Mouse (Mus musculus) layer of hippocampus, postnatal 25 days (tissue): ENCODE results near the gene 4930426L09Rik. TPM values are rescaled to one million over a fixed set of nuclear protein-coding genes. Genes with fewer than 3 reads are reported as not detected.

Experiments used
- DNase-seq, 2 experiments: peaks; one replicate each; pipeline ENCODE4 v3.0.0; 2022; ENCODE audit warnings: mixed read lengths in 2 of 2, low spot score in 1 of 2; ENCODE audit errors: extremely low spot score in 1 of 2
- total RNA-seq, 2 experiments: library from RNA; stranded (reverse); gene quantifications; 2 replicates each; pipeline ENCODE4 v1.2.3; 2021

Gene 4930426L09Rik
- 1 to 10 TPM; 1.2 to 1.3 TPM for total RNA-seq

DNA sequence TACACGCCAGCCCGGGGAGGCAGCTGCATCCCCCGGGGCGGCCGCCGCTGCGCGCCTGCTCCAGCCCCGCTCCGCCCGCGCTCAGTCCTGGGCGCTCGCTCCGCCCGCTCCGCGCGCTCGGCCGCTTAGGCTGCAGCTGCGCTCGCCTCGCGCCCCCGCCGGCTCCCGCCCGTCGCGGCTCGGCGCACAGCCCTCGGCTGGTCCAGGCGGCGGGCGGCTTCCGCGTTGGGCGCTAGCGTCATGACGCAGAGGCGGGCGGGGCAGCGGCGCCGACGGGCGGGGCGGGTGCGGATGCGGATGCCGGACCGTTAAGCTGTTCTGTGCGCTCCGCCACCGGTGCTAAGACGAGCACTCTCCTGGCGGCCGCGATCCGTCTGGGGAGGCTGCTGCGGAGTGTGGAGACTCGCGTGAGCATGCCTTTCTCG lies at the start of gene 4930426L09Rik, which contains the start of gene Pip4k2a:
Gene 4930426L09Rik (plus strand): TSS at position 290 of the 425 bp plus-strand sequence.
Gene Pip4k2a (minus strand): TSS at position 73 of the 425 bp plus-strand sequence.
- peak; percentile 86 to 94 for DNase-seq

DNA sequence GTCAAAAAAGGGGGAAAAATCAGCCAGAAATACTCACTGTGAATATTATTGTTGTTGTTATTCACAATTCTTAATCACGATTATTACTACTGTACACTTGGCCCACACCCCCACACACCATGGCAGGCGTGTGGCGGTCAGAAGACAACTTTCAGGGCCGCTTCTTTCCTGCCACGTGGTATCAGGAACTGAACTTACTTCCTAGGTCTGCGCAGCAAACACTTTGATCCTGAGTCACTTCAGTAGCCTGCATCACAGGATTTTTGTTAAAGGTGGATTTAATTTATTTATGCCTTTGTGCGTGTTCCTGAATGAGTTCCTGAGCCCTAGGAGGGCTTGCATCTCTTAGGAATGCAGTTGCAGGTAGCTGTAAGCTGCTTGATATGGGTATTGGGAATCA lies 49.4 kb upstream of the 4930426L09Rik start:
- no peak for DNase-seq

DNA sequence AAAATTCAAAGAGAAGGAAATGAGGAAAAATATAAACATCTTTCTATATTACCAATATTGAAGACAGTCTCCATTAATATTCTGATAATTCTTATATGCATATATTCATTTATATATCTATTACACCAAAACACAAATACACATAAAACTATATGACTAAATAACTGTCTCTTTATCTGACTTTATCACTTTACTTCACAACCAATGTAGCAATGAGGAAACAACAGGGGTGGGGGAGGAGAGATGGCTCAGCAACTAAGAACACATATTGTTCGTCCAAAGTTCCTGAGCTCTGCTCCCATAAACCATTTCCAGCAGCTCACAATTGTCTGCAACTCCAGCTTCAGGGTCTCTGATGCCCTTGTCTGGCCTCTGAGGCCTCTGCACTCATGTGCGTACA lies 47.4 kb upstream of the 4930426L09Rik start:
- DNase-seq = no peak

DNA sequence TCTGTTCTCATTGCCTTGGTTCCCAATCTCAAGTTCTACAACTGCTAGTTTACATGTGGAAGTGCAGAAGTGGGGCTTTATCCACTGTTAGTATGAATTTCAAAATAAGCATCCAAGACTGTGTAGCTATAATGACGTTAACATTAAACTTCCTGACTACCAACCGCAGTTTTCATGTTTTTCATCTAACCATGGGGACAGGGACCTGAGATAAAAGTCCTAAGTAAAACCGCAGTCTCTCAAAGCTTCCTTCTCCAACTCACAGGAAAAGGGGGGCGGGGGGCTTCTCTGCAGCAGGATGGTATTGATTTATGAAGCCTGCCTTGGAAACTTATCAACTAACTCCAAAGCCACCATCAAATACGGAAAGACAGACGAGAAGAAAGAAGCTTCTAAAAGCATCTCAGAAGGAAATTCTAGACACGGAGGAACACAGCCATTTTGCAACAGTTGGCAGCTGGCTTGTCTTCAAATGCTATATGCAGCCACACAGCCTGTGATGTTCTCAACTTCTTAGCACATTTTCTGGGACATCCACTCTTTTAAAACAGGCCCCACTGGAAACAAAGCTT lies 46.0 kb upstream of the 4930426L09Rik start:
- no peak for DNase-seq

DNA sequence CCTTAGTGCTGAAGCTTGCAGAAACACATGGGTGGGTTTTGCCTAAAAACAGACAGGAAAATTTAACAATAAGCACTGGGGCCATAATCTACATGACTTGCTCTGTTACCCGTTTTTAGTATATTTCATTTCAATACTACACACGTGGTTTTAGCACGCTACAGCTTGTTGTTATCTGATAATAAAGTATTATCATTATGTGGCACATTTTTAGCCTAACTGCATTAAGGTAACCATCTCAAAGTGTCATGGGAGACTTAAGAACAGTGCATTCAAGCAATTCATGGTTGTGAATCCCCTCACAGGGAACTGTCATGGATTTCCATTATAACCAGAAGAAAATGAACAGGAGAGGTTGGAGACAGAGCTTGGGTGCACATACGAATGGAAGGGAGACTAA lies 43.7 kb upstream of the 4930426L09Rik start:
- no peak for DNase-seq

DNA sequence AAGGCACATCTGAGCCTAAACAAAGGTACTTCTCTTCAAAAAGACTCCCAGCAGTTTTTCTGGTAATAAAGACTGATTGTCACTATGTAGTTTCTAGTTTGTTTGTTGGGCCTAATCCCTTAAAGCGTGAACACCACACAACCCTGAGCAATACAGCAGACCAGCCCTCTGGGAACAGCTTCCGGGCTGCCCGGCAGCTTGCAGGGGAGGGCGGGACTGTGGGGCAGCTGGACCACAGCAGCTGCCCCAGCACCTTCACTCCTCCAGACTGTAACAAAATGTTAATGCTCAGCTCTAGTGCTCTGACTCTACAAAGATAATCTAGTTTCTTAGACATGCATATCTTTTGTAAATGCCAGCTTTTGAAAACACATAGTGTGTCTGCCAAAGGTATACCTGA lies 43.1 kb upstream of the 4930426L09Rik start:
- DNase-seq = no peak

DNA sequence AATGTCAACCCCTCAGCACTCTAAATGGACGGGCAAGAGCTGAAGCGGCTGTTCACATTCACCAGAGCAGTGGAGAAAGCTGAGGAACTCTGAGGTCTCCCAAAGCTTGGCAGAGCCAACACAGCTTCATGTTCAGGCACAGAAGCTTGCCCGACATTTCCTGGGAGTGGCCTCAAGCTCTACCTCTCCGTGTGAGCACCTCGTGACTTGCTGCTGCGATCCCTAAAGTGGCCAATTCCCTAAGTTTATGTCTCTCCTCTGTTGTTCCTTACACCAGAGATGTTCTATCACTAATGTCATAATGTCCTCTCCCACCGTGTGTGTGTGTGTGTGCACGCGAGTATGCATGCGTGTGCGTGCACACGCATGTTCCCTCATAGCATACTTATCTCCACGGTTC lies 42.5 kb upstream of the 4930426L09Rik start:
- no peak for DNase-seq

DNA sequence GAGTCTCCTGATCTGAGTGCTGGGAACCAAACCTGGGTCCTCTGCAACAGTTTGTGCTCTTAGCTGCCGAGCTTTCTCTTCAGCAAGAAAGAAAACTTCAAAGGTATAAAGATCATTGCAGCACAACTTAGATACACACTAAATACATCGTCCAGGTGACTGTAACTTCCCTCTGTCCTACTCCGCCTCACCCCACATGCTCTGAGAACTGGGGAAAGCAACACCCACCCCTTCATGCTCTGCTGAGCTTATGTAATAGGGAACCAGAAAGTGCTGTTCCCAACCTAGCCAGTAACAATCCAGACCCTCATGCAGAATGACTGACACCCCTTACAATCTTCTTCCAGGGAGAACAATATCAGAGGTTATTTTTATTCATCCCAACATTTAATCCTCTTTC lies 41.7 kb upstream of the 4930426L09Rik start:
- no peak for DNase-seq

DNA sequence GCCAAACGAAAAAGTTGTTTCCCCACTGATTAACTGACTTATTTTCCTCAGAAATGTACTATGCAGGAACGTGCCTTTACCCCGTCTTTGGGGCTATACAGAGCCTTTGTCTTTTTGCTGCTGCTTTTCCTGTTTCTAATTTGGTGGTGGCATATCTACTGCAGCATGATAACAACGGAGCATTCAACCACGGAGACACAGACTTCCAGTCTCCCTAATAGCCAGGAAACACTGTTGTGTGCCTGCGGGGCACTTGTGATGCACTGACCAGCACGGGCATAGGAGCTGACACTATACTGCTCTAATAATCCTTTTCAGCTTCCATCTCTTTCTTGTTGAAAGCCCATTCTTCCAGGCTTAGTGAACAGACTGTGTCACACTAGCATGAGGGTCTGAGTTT lies 41.2 kb upstream of the 4930426L09Rik start:
- DNase-seq = no peak

DNA sequence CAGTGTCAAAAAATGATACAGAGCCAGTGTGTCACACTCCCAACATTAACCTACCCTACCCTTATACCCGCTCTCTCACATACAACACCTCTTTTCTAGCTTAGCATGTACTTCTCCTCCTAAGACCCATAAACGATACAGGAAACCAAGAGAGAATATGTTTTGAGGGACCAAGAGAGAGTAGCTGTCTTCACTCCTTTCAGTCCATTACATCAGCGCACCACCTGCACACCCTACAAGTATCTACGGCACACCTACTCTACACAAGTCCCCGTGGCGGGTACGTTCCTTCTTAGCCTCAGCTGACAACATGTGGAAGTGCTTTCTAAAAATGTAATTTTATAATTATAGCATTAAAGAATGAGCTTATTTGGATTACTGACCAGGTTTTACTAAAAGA lies 40.7 kb upstream of the 4930426L09Rik start:
- DNase-seq = no peak

DNA sequence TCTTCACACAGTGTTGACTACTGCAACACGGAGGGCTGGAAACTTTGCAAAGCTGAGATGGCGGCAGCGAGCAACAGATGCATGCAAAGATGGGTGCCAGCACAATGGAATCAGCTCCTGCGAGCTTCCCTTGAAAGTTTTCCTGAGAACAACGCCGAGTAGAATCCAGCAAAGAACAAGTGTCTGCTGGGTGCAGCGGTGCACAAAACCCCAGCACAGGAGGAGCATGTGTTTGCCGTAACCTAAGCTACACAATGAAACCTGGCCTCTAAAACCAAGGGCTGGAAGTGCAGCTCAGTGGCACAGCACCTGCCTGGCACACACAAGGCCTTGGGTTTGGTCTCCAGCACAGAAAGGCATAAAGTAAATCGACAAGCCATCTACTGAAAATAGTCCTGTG lies 40.1 kb upstream of the 4930426L09Rik start:
- no peak for DNase-seq

DNA sequence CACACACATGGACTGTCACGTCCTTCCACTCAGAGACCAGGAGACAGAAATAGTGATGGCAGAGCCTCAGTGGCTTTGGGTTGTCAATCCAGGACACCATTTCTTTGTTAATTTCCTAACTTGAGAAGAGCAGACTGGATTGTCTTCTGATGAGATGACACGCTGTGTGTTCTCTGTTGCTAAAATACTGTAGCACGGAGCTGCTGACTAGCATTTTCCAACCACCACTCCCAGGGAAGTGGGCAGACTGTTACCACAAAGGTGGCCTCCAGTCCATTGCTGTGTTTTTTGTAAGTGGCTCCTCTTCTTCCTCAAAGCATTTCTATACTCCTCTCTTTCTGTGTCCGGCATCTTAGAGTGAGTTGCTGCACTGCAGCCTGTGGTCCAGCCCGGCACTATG lies 39.6 kb upstream of the 4930426L09Rik start:
- DNase-seq = no peak

DNA sequence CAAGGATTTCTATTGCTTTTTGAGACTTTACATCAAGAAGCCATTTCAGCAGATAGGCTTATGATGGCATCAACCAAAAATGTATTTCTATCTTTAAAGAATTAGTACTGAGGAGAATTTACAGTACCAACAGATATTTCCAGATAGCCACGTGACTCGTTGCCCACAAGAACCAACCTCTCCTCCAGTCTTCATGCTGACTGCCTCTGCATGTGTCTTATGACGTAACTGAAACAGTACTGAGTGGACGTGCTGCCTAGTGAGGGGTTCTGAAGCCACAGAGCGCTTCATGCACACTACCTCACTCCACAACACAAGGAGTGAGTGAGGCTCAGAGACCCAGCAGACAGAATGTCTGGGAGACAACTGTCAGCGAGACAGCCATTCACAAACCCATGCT lies 39.1 kb upstream of the 4930426L09Rik start:
- no peak for DNase-seq

DNA sequence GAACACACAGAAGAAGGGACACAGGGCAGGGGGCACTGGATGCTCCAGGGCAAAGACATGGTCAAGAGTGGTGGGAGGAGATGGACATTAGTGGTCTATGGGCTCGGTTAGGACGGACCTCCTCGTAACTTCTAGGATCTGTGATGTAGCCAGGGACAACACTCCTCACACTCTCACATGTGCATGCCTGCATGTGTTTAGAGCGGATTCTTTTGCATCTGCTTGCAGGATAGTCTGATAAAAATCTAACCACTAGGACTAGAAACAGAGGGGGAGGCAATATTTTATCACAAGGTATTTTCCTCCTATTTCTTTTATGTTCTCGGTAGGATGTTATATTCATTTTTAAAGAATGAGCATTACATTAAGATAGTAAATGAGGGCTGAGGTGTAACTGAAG lies 38.6 kb upstream of the 4930426L09Rik start:
- DNase-seq = no peak

DNA sequence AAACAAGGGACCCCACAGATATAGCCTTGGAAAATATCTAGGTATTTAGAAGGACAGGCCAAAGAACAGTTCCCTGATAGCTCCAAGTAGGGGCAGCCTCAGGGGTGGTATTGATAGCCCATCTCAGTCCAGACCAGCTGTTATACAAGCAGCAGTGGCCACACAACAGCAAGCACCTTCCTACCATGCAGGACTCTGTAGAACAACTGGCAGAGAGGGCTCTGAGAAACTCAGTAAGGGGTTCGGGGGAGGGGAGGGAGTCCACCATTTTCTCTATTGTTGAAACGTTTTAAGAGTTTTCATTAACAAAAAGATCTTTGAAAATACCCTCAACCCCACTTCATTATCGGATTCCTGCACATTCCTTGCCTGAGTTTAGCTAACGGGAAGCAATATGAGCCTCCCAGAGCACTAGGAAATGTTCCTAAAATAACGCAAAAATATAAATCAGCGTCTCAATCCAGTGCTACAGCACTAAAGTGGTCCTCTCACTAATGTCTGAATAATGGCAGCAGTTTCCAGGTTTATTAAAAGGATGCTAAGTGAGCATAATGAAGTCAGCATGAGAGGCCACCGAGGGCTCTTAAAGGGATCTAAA lies 37.7 kb upstream of the 4930426L09Rik start:
- DNase-seq = no peak

DNA sequence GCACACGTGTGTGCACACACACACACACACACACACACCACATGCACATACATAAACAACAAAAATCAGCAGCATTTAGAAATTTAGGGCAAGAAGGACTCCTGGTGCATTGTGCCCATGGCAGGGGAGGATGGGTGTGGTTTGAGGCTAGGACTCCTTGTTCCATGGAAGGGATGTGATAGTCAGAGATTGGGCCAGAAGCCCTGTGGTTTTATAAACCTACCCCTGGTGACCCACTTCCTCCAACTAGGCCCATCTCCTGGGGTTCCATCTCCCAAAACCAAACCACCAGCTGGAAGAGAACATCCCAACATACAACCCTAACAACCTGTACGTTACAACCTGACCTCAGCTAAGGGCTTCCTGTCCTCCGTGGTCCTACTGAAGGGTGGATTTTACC lies 35.6 kb upstream of the 4930426L09Rik start:
- no peak for DNase-seq

DNA sequence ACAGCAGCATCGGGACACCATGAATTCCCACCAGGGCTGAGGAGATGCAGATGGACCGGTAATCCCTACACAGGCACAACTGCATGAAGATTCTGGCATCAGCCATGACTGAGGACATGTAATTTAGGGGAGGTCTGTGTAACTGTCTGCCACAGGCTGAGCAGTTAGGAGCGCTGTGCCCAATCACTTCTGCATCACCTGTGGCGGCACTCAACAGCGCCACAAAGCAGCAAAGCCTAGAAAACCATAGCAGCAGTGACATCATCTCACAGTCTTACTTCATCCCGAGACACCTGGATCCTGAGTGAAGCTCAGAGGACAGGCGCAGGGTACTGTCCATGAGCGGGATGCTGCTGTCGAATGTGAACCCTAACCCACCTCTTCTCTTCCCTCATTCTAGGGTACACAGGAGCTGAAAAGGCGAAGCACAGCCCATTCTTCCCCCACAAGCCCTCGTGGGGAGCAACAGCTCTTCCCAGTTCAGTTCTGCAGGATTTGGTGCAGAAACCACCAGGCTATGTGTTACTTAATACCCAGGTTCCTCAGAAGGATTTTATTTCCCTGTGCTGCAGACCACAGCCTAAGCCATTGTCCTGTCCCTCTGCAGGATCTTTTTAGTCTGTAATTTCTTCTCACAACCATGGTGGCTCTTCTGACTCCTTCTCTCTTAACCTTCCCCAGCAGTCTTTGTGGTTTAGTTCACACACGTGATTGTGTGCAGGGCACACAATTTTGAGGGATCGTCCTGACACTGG lies 34.7 kb upstream of the 4930426L09Rik start:
- no peak for DNase-seq

DNA sequence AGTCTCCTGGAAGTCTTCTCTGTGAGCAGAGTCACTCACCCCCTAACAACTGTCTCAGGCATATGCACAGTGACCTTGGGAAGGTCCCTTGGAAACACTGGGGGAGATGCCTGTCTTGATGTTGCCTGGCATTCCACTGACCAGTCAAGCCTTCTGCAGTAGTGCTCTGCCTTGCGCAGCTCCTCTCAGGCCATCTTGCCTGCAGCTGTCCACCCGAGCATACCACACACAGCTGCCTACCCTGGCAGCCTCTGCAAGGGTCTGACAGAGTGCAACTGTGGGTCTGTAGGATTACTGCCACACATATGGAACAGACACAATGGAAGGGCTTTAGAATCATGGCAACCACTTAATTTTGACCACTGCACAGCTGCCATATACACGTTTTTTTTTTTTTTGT lies 33.0 kb upstream of the 4930426L09Rik start:
- no peak for DNase-seq

DNA sequence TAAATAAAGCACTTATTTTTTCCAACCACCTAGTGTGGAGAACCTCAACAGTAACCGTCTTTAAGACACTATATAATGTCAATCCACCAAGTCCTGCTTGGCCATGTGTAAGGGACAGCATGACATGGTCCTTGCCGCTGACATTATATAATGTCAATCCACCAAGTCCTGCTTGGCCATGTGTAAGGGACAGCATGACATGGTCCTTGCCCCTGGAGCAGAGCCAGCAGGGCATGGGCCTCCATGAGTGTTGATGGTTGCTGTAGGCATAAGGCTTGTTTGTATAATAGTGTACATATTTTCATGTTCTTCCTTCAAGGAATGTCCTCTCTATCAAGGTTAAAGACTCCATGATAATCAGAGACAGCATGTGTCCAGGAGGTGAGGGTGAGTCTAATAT lies 32.2 kb upstream of the 4930426L09Rik start:
- DNase-seq = no peak

DNA sequence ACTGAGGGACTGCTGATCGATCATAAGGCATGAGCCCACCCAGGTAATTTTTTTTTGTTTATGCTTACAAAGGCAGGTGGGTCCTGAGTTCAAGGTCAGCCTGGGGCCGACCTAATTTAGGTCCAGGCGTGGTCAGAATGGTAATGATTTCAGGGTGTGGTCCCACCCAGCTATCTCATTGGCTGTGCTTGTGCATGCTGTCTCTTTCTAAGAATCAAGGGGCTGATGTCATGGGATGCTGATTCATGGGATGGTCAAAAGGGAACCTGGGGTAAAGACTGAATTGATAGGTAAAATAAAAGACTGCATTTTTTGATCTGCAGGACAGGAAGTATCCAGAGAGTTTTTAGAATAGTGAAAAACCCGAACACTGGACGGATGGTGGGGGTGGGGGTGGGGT lies 31.6 kb upstream of the 4930426L09Rik start:
- DNase-seq = no peak

DNA sequence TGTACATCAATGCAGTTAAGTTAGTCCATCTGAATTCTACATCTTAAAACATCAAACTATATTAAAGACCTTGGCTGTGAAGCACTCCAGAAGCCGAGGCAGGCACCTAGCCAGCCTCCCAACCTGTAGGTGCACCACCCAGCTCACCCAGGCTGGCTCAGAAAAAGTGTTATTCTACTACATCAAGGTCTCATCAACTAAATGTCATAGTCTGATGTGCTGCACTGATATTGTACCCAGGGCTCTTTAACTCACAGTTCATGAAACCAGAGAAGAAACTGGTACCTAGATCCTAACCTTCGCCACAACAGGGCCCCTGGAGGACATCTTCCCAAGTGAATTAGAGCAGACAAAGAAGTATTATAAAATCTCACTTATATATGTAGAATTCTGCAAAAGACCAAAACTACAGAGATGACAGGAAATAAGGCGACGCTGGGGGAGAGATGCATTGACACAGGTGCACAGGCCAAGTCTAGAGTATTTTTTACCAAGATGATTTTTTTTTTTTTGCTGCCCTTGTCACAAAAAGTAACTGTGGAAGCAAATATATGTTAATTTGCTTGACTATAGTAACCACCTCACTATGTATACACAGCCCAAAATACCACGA lies 30.6 kb upstream of the 4930426L09Rik start:
- DNase-seq = no peak
